Mouse (Mus musculus) intestine, embryonic 14.5 days (tissue): ENCODE results near the gene Klhl8. TPM values are rescaled to one million over a fixed set of nuclear protein-coding genes. Genes with fewer than 3 reads are reported as not detected.
"Not testable (repeated sequence)": the region's sequence is repeated elsewhere in the genome, so short reads cannot be mapped to it uniquely, and the experiment has no call there.

Experiments used
- ATAC-seq: fragments of 200-750 bp; cut with Nextera tagmentation; replicated peaks from 2 replicates; pipeline ENCODE4 v1.8.0; 2017; ENCODE audit warnings: low read depth, moderate number of reproducible peaks, moderate TSS enrichment, moderate library complexity; ENCODE audit not compliant: low FRiP score, low TSS enrichment
- DNase-seq: peaks from one replicate; pipeline ENCODE4 v3.0.0-alpha.2; 2018; ENCODE audit warnings: low spot score
- H3K27ac ChIP-seq: fragments of 300-500 bp; sonication (generic); 2 replicates; pipeline ENCODE4 v1.5.1; 2014; ENCODE audit warnings: low read depth, mild to moderate bottlenecking, control low read depth
- H3K27me3 ChIP-seq: fragments of 300-500 bp; sonication (generic); replicated peaks from 2 replicates; pipeline ENCODE4 v1.6.1; 2014; ENCODE audit warnings: low read length, control low read depth; ENCODE audit not compliant: control insufficient read depth, insufficient read depth
- H3K36me3 ChIP-seq: fragments of 300-500 bp; sonication (generic); 2 replicates; pipeline ENCODE4 v1.6.1; 2014; ENCODE audit warnings: low read length, control low read depth; ENCODE audit not compliant: control insufficient read depth, insufficient read depth
- H3K4me1 ChIP-seq: fragments of 300-500 bp; sonication (generic); replicated peaks from 2 replicates; pipeline ENCODE4 v1.6.1; 2014; ENCODE audit warnings: low read length, control low read depth, mixed read lengths; ENCODE audit not compliant: control insufficient read depth, insufficient read depth
- H3K4me2 ChIP-seq: fragments of 300-500 bp; sonication (generic); 2 replicates; pipeline ENCODE4 v1.6.1; 2014; ENCODE audit warnings: low read length
- H3K4me3 ChIP-seq: fragments of 300-500 bp; sonication (generic); 2 replicates; pipeline ENCODE4 v1.5.1; 2014; ENCODE audit warnings: low read depth, low read length, control low read depth, mixed read lengths
- H3K9ac ChIP-seq: fragments of 300-500 bp; sonication (generic); 2 replicates; pipeline ENCODE4 v1.6.1; 2014; ENCODE audit warnings: mild to moderate bottlenecking, low read length
- H3K9me3 ChIP-seq: fragments of 300-500 bp; sonication (generic); 2 replicates; pipeline ENCODE4 v1.6.1; 2016; ENCODE audit warnings: low read length, control low read depth; ENCODE audit not compliant: control insufficient read depth
- WGBS: fragments of 180-500 bp; shearing (Covaris S2); extraction: QIAGEN DNeasy Blood & Tissue Kit; methylation state at CpG from one replicate; pipeline ENCODE4 v1.1.7; 2014; 5-methylcytosine and 5-hydroxymethylcytosine counted together
- polyA plus RNA-seq: library from polyadenylated mRNA; unstranded; fragments of >200 nt; fragmentation: Nextera tagmentation; extraction: Ambion mirVana; gene quantifications from 2 replicates; pipeline ENCODE4 v1.2.1, GENCODE M21; 2014

The Klhl8 gene
- polyA plus RNA-seq, 1 experiment from 2014 or later = 10.3 TPM

GRCm38 (mm10) chr5:103936906-103937589 lies 26.0 kb upstream of the Klhl8 start:
- Histone ChIP-seq H3K27me3 (0 out of 2 replicates have a peak, but pooled peaks cover 5% of the 10 kb centered on the region), H3K9me3 (peaks cover 7% of the 10 kb centered on the region; the same call in 1 of the 2 replicates), H3K4me3 (no peak overlapping the region), H3K4me1 (0 out of 2 replicates have a peak, but pooled peaks cover 4% of the 10 kb centered on the region), H3K4me2 (no peak overlapping the region), H3K27ac (0 out of 2 replicates have a peak overlapping the region, but pooled peaks have one; percentile 22), H3K36me3 (no peaks in the 10 kb centered on the region), H3K9ac (no peak overlapping the region)
- WGBS = 29% methylated on average over 14 of the region's 14 CpGs
- peak; percentile 72 for ATAC-seq
- DNase-seq = peak; percentile 64

- H3K27ac ChIP-seq, ATAC-seq, DNase-seq, H3K27me3 ChIP-seq, H3K4me1 ChIP-seq, H3K4me3 ChIP-seq, H3K9ac ChIP-seq, H3K9me3 ChIP-seq, H3K36me3 ChIP-seq, H3K4me2 ChIP-seq: not testable (repeated sequence)
Measured at GRCm38 (mm10) chr5:103931924-103932323, 20.9 kb upstream of the Klhl8 start.

GRCm38 (mm10) chr5:103930511-103930910 lies 19.5 kb upstream of the Klhl8 start:
- peaks cover 7% of the 10 kb centered on the region; the same call in 1 of the 2 replicates for H3K9me3 ChIP-seq
- no peaks in the 10 kb centered on the region for H3K27me3 ChIP-seq
- H3K4me2 ChIP-seq = no peak overlapping the region
- no peaks in the 10 kb centered on the region for H3K4me1 ChIP-seq
- H3K36me3 ChIP-seq = no peaks in the 10 kb centered on the region
- no peak for DNase-seq
- WGBS = 82% methylated on average over 5 of the region's 5 CpGs
- ATAC-seq = no peak
- H3K4me3 ChIP-seq = no peak overlapping the region
- no peak overlapping the region for H3K27ac ChIP-seq
- H3K9ac ChIP-seq = no peak overlapping the region

- Histone ChIP-seq H3K9me3 (peaks cover 7% of the 10 kb centered on the region; the same call in 1 of the 2 replicates), H3K27ac (no peak overlapping the region), H3K27me3 (no peaks in the 10 kb centered on the region), H3K4me3 (no peak overlapping the region), H3K36me3 (no peaks in the 10 kb centered on the region), H3K4me2 (no peak overlapping the region; the same call in 1 of the 2 replicates), H3K9ac (no peak overlapping the region), H3K4me1 (no peaks in the 10 kb centered on the region)
- DNase-seq (no peak), ATAC-seq (no peak)
- 82% methylated on average over 7 of the region's 7 CpGs for WGBS
Measured at GRCm38 (mm10) chr5:103928196-103928550, 17.1 kb upstream of the Klhl8 start.

- H3K27me3 ChIP-seq = no peaks in the 10 kb centered on the region
- H3K4me2 ChIP-seq = peak overlapping the region; percentile 52
- peak overlapping the region; percentile 32; the same call in 1 of the 2 replicates for H3K9ac ChIP-seq
- H3K4me3 ChIP-seq = 0 out of 2 replicates have a peak overlapping the region, but pooled peaks have one; percentile 17
- peak; percentile 32; the same call in 1 of the 2 replicates for ATAC-seq
- WGBS = 23% methylated on average over 27 of the region's 27 CpGs
- no peaks in the 10 kb centered on the region for H3K36me3 ChIP-seq
- peaks cover 1% of the 10 kb centered on the region; the same call in 1 of the 2 replicates for H3K9me3 ChIP-seq
- DNase-seq = peak; percentile 99
- H3K27ac ChIP-seq = no peak overlapping the region
- no peaks in the 10 kb centered on the region for H3K4me1 ChIP-seq
Measured at GRCm38 (mm10) chr5:103927429-103928195, 16.6 kb upstream of the Klhl8 start.

GRCm38 (mm10) chr5:103926398-103926797 lies 15.3 kb upstream of the Klhl8 start:
- DNase-seq = peak; percentile 61
- Histone ChIP-seq H3K4me1 (no peaks in the 10 kb centered on the region), H3K4me2 (no peak overlapping the region), H3K9ac (no peak overlapping the region), H3K27ac (no peak overlapping the region), H3K4me3 (no peak overlapping the region), H3K9me3 (no peaks in the 10 kb centered on the region), H3K27me3 (no peaks in the 10 kb centered on the region), H3K36me3 (no peaks in the 10 kb centered on the region)
- no peak for ATAC-seq
- 68% methylated on average over 12 of the region's 12 CpGs for WGBS

- H3K4me1 ChIP-seq = no peaks in the 10 kb centered on the region
- no peak overlapping the region for H3K4me3 ChIP-seq
- H3K9ac ChIP-seq = no peak overlapping the region
- no peaks in the 10 kb centered on the region for H3K36me3 ChIP-seq
- H3K27me3 ChIP-seq = no peaks in the 10 kb centered on the region
- WGBS = 70% methylated on average over 2 of the region's 2 CpGs
- DNase-seq = no peak
- ATAC-seq = no peak
- H3K27ac ChIP-seq = no peak overlapping the region
- H3K9me3 ChIP-seq = no peaks in the 10 kb centered on the region
- H3K4me2 ChIP-seq = no peak overlapping the region
Measured at GRCm38 (mm10) chr5:103923755-103924154, 12.7 kb upstream of the Klhl8 start.

- Histone ChIP-seq H3K36me3 (no peaks in the 10 kb centered on the region), H3K4me3 (no peak overlapping the region), H3K9ac (no peak overlapping the region), H3K27me3 (no peaks in the 10 kb centered on the region), H3K4me1 (no peaks in the 10 kb centered on the region), H3K9me3 (no peaks in the 10 kb centered on the region), H3K4me2 (no peak overlapping the region), H3K27ac (no peak overlapping the region)
- DNase-seq (no peak), ATAC-seq (no peak)
- 76% methylated on average over 6 of the region's 6 CpGs for WGBS
Measured at GRCm38 (mm10) chr5:103923101-103923500, 12.0 kb upstream of the Klhl8 start.
